Mouse (Mus musculus): ENCODE data around the gene Cdca5.

GRCm38 (mm10) chr19:6139701-6140100, 54.9 kb downstream of the Cdca5 start:
- TF ChIP-seq CTCF (IDR thresholded peaks at IDR 0.05; ENCODE audit: control insufficient read depth, insufficient read depth, insufficient read length) (no peak), MYOG (IDR thresholded peaks at IDR 0.05; ENCODE audit: control insufficient read depth, extremely low read depth, insufficient read length) (no peak)

Measured in C2C12 (cell line).